Mouse (Mus musculus) adrenal gland, adult 2 months (tissue): ENCODE measurements around the gene Pnpo. TPM values are rescaled to one million over a fixed set of nuclear protein-coding genes. Genes with fewer than 3 reads are reported as not detected.

ENCODE experiments used
- DNase-seq: peaks from one replicate; pipeline ENCODE4 v3.0.0; 2021
- polyA plus RNA-seq: library from polyadenylated mRNA; depleted of rRNA; stranded (reverse); fragments of >200 nt; gene quantifications from 2 replicates; pipeline ENCODE4 v1.2.3, GENCODE M21; 2012
- total RNA-seq, 2 experiments: library from RNA; stranded (reverse); gene quantifications; 2 replicates each; pipeline ENCODE4 v1.2.3; 2021

Pnpo gene
- total and polyA plus RNA-seq, 3 experiments, result 29.3 to 52.9 (median 37.4) TPM

GRCm38 (mm10) chr11:96937549-96938425 is 6.0 kb downstream of the Pnpo start:
- DNase-seq, result peak; percentile 88

- no peak for DNase-seq
These were observed 7.7 kb downstream of the Pnpo start for GRCm38 (mm10) chr11:96935872-96936650.

- DNase-seq, result peak; percentile 90
These were observed 8.8 kb downstream of the Pnpo start for GRCm38 (mm10) chr11:96934921-96935356.

DNA sequence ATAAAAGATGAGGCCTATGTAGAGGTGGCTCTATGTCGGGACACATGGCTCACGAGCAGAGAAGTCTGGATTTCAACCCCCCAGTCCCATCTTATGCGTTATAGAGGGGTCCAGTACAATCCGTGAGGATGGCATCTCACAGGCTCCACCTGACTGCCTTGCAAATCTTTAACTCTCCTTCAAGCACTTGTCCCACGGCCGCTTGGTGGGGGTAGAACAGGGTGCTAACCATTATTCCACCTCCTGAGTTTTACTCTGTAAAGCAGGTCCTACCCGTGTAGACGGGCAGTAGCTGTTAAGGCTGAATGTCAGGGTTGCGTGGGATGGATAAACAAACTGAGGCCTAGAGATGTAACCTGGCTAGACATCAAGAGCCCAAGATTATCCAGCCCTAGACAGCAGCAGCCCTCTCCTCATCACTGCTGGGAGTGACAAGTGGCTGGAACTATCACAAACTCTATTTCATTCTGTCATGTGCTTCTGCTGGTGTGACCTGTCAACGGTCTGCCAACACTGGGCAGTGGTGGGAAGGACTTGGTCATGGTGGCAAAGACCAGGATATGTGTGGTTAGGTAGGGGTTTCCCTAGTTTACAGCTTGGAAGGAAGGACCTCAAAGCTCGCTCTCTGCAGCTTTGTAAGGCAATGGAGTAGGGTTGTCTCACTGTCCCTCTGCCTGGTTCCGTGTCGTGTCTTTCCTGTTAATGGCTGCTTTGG is 10.1 kb downstream of the Pnpo start:
- DNase-seq, result no peak

GRCm38 (mm10) chr11:96931327-96932062 is 12.3 kb downstream of the Pnpo start:
- DNase-seq, result no peak

GRCm38 (mm10) chr11:96929766-96930331 is 13.9 kb downstream of the Pnpo start:
- DNase-seq, result no peak

GRCm38 (mm10) chr11:96929096-96929765 is 14.6 kb downstream of the Pnpo start:
- no peak for DNase-seq

- DNase-seq, result no peak
These were observed 15.1 kb downstream of the Pnpo start for GRCm38 (mm10) chr11:96928691-96929090.

DNA sequence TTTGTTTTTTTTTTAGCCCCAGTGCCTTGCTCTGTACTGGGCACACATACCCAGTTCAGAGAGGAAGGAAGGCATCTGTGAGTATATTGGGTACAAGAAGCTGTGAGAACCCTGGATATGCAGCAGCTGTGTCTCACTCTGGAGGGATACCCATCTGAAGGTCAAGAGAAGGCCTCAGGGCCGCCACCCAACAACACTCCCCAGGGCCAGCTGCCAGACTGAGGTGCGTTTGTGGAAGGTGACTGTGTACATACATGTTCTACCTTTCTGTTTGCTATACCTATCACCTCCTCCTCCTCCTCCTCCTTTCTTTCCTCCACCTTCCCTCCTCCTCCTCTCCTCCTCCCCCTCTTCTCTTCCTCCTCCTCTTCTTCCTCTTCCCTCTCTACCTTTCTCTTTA is 15.7 kb downstream of the Pnpo start, which contains the start of gene Prr15l:
Prr15l (plus strand) TSS at position 17 of the 400 bp plus-strand sequence.
- no peak for DNase-seq

- DNase-seq, result no peak
These were observed 17.2 kb downstream of the Pnpo start for GRCm38 (mm10) chr11:96926587-96926986.

DNA sequence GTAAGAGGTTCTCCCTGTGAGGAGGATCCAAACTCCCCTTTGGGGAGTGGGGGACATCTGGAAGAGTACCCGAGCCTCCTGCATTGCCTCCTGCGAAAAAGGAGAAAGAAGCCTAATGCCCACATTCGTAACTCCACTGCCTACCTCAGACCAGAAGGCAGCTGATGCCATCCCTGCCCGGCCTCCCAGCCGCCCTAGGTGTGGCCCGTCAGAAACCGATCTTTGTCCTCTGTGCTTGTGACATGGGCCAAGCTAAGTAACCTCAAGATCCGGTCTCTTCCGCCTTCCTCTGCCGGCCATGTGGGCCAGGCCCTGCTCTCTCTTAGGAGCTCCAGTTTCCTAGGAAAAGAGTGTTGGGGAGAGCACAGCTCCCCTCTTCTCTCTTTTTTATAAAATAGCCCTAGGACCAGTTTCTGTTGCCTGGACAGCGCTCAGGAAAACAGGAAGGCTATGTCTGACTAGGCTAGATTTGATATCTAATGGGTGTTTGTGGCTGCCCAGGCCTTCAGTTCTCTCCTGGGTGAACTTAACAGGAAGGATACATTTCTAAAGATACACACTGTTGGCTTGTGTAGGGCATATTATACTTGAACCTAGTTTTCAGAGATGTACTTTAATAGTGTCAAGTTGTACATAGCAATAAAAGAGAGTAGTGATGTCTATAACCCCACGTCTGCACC is 18.2 kb downstream of the Pnpo start:
- no peak for DNase-seq

GRCm38 (mm10) chr11:96924861-96925260 is 18.9 kb downstream of the Pnpo start:
- DNase-seq, result no peak

DNA sequence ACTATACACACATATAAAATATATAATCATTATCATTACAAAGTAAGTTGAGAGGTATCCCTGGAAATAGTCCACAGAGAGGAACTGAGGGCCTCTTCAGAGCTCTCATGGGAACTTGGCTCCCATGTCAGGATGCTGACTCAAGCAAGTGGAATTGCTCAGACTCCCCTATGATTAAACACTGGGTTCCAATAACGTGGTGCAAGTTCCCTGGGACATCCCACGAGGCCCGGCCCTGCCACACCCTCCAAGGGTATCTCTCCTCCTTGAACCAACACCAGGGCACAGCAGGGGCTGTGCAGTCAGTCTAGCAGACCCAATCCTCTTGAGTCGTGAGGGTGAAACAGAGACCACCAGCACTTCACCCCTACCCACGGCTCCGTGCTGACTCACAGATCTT is 24.8 kb downstream of the Pnpo start:
- no peak for DNase-seq

- DNase-seq, result no peak
These were observed 26.4 kb downstream of the Pnpo start for GRCm38 (mm10) chr11:96917415-96917814.

DNA sequence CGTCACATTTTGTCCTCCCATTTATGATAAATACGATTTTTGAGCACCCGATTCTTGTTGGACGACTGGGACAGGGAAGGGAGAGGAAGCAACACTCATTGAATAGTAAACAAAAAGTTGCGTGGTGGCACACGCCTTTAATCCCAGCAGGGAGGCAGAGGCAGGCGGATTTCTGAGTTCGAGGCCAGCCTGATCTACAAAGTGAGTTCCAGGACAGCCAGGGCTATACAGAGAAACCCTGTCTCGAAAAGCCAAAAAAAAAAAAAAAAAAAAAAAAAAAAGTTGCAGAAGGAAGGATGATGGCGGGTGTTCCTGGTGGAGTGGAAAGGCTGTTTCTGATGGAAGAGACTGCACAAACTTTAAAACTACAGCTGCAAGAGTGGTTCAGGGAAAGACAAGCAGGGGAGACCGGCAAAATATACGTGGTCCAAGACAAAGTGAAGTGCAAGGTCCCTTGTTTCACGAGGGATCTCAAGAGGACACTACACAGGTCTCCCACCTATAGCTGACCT is 26.8 kb downstream of the Pnpo start:
- DNase-seq, result no peak

DNA sequence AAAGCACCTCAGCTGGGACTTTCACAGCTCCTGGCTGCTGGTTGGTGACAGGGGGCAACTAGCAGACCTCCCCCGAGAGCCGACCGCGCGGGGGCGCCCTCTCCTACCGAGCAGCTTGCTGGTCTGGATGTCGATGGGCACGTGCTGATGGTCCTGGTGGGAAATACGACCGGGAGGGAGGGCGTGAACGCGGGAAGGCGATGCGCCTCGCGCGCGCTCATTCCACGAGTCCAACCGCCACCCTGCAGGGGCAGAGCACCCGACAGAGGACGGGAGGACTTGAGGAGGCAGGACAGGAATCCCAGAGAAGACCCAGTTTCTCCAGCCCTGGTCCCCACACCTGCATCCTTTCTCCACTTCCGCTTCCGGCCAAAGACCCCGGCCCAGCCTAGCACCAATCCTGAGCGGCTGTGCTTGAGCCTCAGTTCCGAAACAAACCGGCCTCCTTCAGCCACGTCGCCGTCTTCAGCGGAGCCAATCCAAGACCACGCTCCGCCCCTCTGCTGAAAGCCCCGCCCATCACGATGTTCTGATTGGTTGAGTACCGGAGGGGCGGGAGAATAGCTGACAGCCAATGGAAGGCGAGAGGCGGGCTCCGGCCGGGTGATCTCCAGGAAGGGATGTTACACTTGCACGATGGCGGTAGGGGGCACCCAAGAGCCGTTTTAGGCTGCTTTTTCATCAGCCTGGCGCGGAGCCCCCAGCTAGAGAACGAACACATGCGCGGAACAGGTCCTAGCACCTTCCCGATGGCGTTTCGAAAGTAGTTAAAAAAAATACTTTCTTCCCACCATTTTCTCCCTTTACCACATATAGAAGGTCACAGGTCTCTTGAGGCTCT is 27.5 kb downstream of the Pnpo start, which contains the start of gene Cdk5rap3:
Cdk5rap3 (minus strand) TSS at position 453 of the 841 bp plus-strand sequence.
- DNase-seq, result peak; percentile 99

DNA sequence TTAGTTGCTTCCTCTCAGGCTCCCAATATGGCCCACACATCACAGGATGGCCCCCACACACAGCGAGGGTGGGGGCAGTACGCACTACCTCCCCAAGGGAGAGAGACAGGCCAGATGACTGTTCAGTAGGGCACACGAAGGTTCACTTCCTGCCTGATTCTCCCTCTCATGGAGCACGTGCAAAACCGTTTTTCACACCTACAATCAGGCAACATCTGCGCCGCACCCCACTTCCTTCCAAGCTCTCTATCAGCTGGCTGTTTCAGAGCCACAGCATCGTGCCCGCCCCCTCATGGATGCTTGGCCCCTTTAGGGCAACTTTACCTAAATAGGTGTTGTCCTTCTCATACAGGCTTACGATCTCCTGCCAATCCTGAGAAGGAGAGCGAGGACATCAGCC is 31.1 kb downstream of the Pnpo start:
- no peak for DNase-seq

GRCm38 (mm10) chr11:96910003-96910402 is 33.8 kb downstream of the Pnpo start:
- DNase-seq, result peak; percentile 81

GRCm38 (mm10) chr11:96908594-96908993 is 35.2 kb downstream of the Pnpo start:
- DNase-seq, result no peak
